Mouse (Mus musculus) spleen, postnatal 4 days (tissue): ENCODE results near the gene Olfr1511.
"Not testable (repeated sequence)": the region's sequence is repeated elsewhere in the genome, so short reads cannot be mapped to it uniquely, and the experiment has no call there.

Experiments
- DNase-seq, 2 experiments: peaks; one replicate each; pipeline ENCODE4 v3.0.0; 2022; ENCODE audit warnings: low spot score in 2 of 2

Gene Olfr1511

DNA sequence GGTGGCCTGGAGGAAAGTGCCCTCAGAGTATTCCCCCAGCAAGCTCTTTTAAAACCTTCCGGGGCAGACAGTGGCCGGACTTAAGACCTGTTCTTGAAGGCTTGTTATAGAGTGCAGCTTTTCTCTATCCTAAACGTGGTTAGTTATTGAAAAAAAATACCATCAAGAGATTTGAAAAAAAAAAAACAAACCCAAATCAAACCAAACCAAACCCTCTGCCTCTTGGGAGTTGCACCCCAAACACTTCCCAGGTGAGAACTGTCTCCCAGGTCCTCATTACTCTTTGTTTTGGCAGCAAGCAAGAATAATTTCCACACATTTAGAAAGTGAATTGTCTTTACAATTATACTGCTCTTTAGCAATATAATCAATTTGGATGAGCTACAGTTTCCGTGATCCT, at the start of gene Olfr1511:
TSS of gene Olfr1511 (minus strand) at position 101 of the 400 bp plus-strand sequence.
- no peak for DNase-seq

DNA sequence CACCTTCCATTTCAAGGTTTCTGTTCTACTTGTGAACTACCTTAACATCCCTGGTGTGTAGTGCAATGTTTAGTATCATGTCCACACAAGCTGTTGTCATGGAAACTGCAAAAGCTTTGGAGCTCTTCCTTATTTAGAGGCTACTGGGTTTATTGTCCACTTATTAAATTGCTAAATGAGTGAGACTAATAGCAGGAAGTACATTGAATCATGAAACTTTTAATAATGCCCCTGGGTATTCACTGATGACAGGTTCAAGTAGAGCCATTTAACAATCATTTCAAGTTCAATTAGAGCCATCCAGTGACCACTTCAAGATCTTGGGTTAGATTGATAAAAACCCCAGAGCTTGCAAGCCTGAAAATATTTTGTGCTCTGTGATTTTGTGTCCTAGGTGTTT, 45.5 kb upstream of the Olfr1511 start, which contains the start of gene Olfr1509:
TSS of gene Olfr1509 (plus strand) at position 301 of the 400 bp plus-strand sequence.
- DNase-seq, result no peak

DNA sequence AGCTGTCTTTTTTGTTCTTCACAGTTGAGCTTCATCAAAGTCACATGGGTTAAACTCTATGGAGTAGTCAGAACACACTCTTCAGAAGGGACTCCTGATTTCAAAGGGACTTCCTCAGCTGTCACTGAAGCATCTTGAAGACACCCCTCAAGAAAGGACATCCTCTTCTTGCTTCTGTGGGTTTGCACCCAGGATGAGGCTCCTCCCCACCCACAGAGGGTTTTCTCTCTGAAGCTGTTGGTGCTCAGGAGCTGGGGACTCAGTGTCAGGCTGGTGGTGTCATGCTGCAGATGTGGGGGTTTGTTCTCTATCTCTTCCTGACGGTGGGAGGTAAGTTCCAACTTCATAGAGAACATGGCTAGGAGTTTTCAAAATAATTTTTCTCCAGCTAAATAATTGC, 30.5 kb upstream of the Olfr1511 start:
- no peak for DNase-seq

GRCm38 (mm10) chr14:52414273-52414672, 17.1 kb upstream of the Olfr1511 start, which contains the start of gene Olfr1510:
Gene Olfr1510 (minus strand): TSS chr14:52414373.
- no peak for DNase-seq

DNA sequence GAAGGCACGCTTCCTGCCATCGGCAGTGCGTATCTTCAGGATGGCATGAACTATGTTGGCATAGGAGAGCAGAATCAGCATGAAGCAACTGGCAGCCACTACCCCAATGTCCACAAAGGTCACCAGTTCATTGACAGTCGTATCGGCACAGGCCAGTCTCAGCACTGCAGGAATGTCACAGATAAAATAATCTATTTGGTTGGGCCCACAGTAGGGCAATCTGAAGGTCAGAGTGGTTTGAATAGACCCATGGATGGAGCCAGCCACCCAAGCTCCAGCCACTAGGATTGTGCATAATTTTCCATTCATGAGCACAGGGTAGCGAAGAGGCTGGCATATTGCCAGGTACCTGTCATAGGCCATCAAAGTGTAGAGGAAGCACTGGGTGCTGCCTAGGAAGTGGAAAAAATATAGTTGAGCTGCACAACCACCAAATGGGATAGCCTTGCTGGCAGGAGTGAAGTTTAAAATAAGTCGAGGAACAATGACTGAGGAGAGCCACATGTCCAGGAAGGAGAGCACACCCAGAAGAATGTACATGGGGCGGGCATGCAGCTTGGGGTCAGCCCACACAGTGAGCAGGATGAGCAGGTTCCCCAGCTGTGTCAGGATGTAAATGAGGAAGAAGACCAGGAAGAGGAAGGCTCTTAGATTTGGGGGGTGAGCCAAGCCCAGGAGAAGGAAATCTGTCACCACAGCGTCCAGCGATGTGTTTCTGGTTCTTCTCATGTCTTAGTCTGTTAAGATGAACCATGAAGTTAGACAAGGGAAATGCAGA, 13.2 kb upstream of the Olfr1511 start:
- not testable (repeated sequence) for DNase-seq

GRCm38 (mm10) chr14:52390084-52390848, 6.9 kb downstream of the Olfr1511 start:
- not testable (repeated sequence) for DNase-seq

DNA sequence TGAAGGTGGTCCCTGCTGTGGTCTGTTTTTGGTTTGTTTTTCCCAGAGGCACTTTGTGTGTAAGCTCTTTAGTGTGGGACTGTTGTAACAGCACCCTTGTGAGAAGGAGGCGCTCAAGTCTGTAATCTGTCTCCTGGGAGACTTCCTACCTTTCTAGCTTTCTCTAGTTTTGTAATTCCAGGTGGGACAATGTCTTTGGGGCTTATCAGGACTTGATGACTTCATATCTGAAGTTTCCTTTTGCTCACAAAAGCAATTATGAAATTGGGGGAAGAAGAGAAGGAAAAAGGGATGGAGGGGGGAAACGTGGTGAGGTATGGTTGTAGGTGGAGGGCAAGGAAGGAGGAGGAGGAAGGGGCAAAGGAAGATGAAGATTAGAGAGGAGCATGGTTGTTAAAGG, 18.1 kb downstream of the Olfr1511 start, which contains the start of gene Olfr1512:
TSS of gene Olfr1512 (minus strand) at position 101 of the 400 bp plus-strand sequence.
- DNase-seq, result no peak

DNA sequence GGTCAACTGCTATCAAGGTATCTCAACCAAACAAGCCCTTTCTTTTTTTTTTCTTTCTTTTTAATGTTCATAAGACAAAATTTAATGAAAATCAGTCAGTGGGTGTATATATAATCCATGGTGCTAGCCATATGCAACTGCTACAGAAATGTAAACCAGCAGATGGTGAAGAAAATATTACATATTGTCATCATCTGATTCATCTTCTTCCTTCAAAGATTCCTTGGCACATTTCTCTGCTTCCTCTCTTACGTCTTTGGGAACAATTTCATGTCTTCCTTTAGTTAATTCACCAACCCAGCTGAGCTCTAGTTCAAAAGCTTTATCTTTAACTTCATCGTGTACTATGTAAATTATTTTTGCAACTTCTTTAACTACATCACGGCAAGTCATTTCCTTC, 28.4 kb downstream of the Olfr1511 start:
- no peak for DNase-seq

DNA sequence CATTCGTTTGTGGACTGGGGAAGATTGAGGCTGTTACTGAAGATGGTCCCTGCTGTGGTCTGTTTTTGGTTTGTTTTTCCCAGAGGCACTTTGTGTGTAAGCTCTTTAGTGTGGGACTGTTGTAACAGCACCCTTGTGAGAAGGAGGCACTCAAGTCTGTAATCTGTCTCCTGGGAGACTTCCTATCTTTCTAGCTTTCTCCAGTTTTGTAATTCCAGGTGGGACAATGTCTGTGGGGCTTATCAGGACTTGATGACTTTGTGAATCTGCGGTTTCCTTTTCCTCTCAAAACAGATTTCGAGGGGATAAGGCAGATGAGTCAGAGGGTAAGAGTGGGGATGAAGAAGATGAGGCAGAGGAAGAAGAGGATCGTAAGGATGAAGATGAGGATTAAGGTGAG, 40.9 kb downstream of the Olfr1511 start, which contains the start of gene Olfr1513:
TSS of gene Olfr1513 (minus strand) at position 101 of the 400 bp plus-strand sequence.
- no peak for DNase-seq
